ENCODE assay signal across 19 mouse cellular contexts in the genomic region with DNA sequence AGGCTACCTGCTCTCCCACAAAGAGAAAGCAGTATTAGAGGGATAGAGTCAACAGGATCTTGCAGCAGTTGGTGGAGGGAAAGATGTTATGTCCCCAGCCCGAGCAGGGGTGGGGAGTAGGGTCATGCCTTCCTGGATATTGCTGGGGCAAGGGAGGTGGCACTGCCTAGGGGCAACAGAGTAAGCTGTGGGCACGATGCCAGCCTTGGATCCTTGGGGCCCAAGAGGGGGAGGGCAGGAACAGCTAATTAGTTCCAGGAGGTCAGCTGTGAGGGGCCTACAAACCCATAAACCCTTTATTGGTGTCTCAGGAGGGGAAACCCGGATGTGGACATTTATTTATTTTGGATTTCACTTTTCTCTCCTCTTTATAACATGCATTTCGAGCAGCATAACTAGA. TPM values are rescaled to one million over a fixed set of nuclear protein-coding genes. Genes with fewer than 3 reads are reported as not detected.
DNase-seq lines count a peak whose midpoint lies in the region; ATAC-seq lines count a peak whose summit lies in the region.
"Had no signal": no experiment of that assay in that cellular context is flagged by ENCODE, and none has a peak within 500 bp of the region (broad histone marks: within the 10 kb centered on the region; RNA-seq: fewer than 3 reads in every experiment).

No protein-coding gene starts in this region.

- H3K9ac ChIP-seq in kidney, embryonic 15.5 days: no peak overlapping the region
- no peak overlapping the region for H3K9ac ChIP-seq in limb, embryonic 15.5 days
- H3K9ac ChIP-seq: forebrain, embryonic 15.5 days; heart, embryonic 15.5 days; hindbrain, embryonic 15.5 days; liver, embryonic 13.5 days had no signal

- H3K9me3 ChIP-seq in kidney, embryonic 15.5 days (replicated peaks): no peaks in the 10 kb centered on the region
- no peaks in the 10 kb centered on the region for H3K9me3 ChIP-seq in limb, embryonic 15.5 days
- H3K9me3 ChIP-seq: forebrain, embryonic 15.5 days; heart, embryonic 15.5 days; hindbrain, embryonic 15.5 days; liver, embryonic 13.5 days; midbrain, embryonic 10.5 days had no signal

- no peak overlapping the region for H3K4me3 ChIP-seq in kidney, embryonic 15.5 days (replicated peaks)
- no peak overlapping the region for H3K4me3 ChIP-seq in limb, embryonic 15.5 days
- H3K4me3 ChIP-seq: forebrain, embryonic 15.5 days; heart, embryonic 15.5 days; hindbrain, embryonic 15.5 days; liver, embryonic 13.5 days; midbrain, embryonic 10.5 days had no signal

- ATAC-seq in kidney, embryonic 15.5 days (replicated peaks; ENCODE audit: low FRiP score): no peak
- ATAC-seq in limb, embryonic 15.5 days (ENCODE audit: insufficient number of reproducible peaks, low FRiP score, low TSS enrichment, low read depth): no peak
- ATAC-seq: CD4-positive, CD25-positive, alpha-beta regulatory T cell, adult 4 months; forebrain, embryonic 15.5 days had no signal

- H3K27ac ChIP-seq in kidney, embryonic 15.5 days: peak overlapping the region; percentile 73
- peak overlapping the region; percentile 50; the same call in 1 of the 2 replicates for H3K27ac ChIP-seq in limb, embryonic 15.5 days
- H3K27ac ChIP-seq: forebrain, embryonic 15.5 days; heart, embryonic 15.5 days; hindbrain, embryonic 15.5 days; liver, embryonic 13.5 days; midbrain, embryonic 10.5 days had no signal

- H3K36me3 ChIP-seq in kidney, embryonic 15.5 days: no peaks in the 10 kb centered on the region
- no peaks in the 10 kb centered on the region for H3K36me3 ChIP-seq in limb, embryonic 15.5 days
- H3K36me3 ChIP-seq: forebrain, embryonic 15.5 days; heart, embryonic 15.5 days; hindbrain, embryonic 15.5 days; liver, embryonic 13.5 days; midbrain, embryonic 10.5 days had no signal

- DNase-seq in kidney, adult 11 months: no peak
- peak; percentile 41 for DNase-seq in retina, postnatal 1 day
- no peak for DNase-seq in retina, embryonic 14.5 days (ENCODE audit: low spot score)
- DNase-seq in kidney, postnatal 14 days: peak; percentile 51
- DNase-seq in layer of hippocampus, adult 18-20 months (ENCODE audit: low spot score in 2 of 2): no peak
- DNase-seq in adrenal gland, adult 18-20 months (ENCODE audit: low spot score in 2 of 2): no peak
- DNase-seq: cerebellum, postnatal 36 days; heart, adult 18-20 months; liver, embryonic 13.5 days; thymus, postnatal 4 days had no signal

- 11% methylated on average over 4 of the region's 4 CpGs for WGBS in kidney, embryonic 15.5 days
- WGBS in limb, embryonic 15.5 days: 15% methylated on average over 4 of the region's 4 CpGs

- 0 out of 2 replicates have a peak, but pooled peaks cover 4% of the 10 kb centered on the region for H3K27me3 ChIP-seq in kidney, embryonic 15.5 days
- 0 out of 2 replicates have a peak, but pooled peaks cover 6% of the 10 kb centered on the region for H3K27me3 ChIP-seq in limb, embryonic 15.5 days
- H3K27me3 ChIP-seq: forebrain, embryonic 15.5 days; hindbrain, embryonic 15.5 days had no signal

- peaks cover 32% of the 10 kb centered on the region for H3K4me1 ChIP-seq in kidney, embryonic 15.5 days
- H3K4me1 ChIP-seq in limb, embryonic 15.5 days: peaks cover 74% of the 10 kb centered on the region
- H3K4me1 ChIP-seq: liver, embryonic 13.5 days had no signal

- H3K4me2 ChIP-seq in kidney, embryonic 15.5 days: no peak overlapping the region; the same call in 1 of the 2 replicates
- H3K4me2 ChIP-seq in limb, embryonic 15.5 days: no peak overlapping the region
- H3K4me2 ChIP-seq: forebrain, embryonic 15.5 days; heart, embryonic 15.5 days; hindbrain, embryonic 15.5 days; liver, embryonic 13.5 days had no signal

RNA-seq across cellular contexts. Expression of gene Sned1, which starts 10.4 kb away (rescaled TPM):
- 11.1 and 14.7 TPM in 2 replicates for polyA plus RNA-seq in kidney, embryonic 15.5 days (2015; fragmentation: Nextera tagmentation; extraction: Ambion mirVana)
- 15.2 and 16.0 TPM in 2 replicates for polyA plus RNA-seq in limb, embryonic 15.5 days (2015; fragmentation: Nextera tagmentation; extraction: Ambion mirVana)
- 1 to 10 TPM; 4.8 to 6.1 TPM for total RNA-seq in layer of hippocampus, adult 18-20 months (2021)
- total RNA-seq in adrenal gland, adult 18-20 months (2021): 10 to 100 TPM; 10.7 to 22.3 TPM

RNA-seq across cellular contexts. Expression of gene Crocc2, which starts 56.7 kb away (rescaled TPM):
- 0.19 and 0.25 TPM in 2 replicates for polyA plus RNA-seq in kidney, embryonic 15.5 days (2015; fragmentation: Nextera tagmentation; extraction: Ambion mirVana)
- polyA plus RNA-seq in limb, embryonic 15.5 days (2015; fragmentation: Nextera tagmentation; extraction: Ambion mirVana): 0.23 and 0.24 TPM in 2 replicates
- total RNA-seq in layer of hippocampus, adult 18-20 months (2021): under 1 TPM; 0.20 to 0.42 TPM
- under 1 TPM in 1 of 2 experiments, not detected in 1; 0.03 TPM for total RNA-seq in adrenal gland, adult 18-20 months (2021)
- total RNA-seq: gastrocnemius, adult 18-20 months; MEL had no signal
- polyA plus RNA-seq: CD4-positive, CD25-positive, alpha-beta regulatory T cell, adult 4 months; liver, embryonic 13.5 days had no signal

Comparison
In these comparisons a context has a peak if more than half of its experiments do, and no peak if none do; other contexts are left out.
1. DNase-seq: peak in retina, postnatal 1 day (single experiment) and kidney, postnatal 14 days (single experiment); none in kidney, adult 11 months (single experiment), retina, embryonic 14.5 days (single experiment), layer of hippocampus, adult 18-20 months (0 of 2) and adrenal gland, adult 18-20 months (0 of 2).